Mouse (Mus musculus): ENCODE results near the gene Cdk6.
"Not testable (repeated sequence)": the region's sequence is repeated elsewhere in the genome, so short reads cannot be mapped to it uniquely, and the experiment has no call there.

Gene Cdk6

DNA sequence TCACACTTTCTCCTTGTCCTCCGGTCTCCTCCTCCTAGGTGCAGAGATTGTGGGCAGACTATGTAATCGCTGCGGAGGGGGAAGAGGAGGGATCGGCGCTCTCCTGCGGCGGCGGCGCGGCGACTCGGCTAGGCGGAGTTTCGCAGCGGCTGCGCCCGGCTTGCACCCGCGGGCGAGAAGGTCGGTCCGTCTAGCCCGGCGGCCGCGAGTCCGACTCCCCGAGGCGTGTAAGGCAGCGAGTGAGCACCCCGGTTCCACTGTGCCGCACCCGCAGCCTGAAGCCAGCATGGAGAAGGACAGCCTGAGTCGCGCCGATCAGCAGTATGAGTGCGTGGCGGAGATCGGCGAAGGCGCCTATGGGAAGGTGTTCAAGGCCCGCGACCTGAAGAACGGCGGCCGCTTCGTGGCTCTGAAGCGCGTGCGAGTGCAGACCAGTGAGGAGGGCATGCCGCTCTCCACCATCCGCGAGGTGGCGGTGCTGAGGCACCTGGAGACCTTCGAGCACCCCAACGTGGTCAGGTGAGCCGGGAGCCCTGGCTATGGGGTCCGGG is 2.9 kb downstream of the Cdk6 start:
- DNase-seq (ENCODE audit: low read depth, low spot score), result peak; percentile 61

DNA sequence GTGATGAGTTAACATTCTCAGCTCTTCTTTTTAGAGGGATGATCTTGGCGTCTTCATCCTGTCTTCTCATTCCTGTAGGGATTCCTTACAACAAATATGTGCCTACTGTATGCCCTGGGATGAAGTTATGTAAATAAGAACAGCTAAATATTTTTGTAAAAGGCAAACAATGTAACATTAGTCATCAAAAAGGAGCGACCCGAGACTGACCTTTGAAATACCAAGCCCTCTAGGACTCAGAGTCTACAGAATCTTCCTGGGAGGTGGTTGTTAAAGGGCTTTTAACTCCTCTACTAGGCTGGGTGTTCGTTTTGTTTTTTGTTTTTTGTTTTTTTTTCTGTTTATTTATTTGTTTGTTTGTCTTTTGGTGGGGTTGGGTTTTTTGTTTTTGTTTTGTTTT is 4.3 kb downstream of the Cdk6 start:
- DNase-seq (ENCODE audit: low read depth, low spot score), result not testable (repeated sequence)

DNA sequence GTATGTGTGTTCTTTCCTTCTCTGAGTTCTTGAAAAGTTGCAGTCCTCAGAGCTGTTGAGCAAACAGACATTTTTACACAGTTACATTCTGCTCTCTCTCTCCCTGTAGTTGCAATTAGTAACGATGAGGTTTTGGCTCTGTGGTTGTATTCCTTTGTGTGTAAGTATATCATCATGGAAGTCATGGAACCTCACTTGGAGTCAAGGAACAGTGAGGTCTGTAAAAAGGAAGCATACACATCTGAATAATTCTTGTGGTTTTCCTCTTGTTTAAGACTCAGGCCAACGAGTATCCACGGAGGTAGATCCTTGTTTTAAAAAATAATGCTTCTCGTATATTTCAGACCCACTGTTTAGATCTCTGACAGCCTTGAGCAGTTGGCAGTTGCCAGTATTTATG is 8.1 kb downstream of the Cdk6 start:
- not testable (repeated sequence) for DNase-seq (ENCODE audit: low read depth, low spot score)

DNA sequence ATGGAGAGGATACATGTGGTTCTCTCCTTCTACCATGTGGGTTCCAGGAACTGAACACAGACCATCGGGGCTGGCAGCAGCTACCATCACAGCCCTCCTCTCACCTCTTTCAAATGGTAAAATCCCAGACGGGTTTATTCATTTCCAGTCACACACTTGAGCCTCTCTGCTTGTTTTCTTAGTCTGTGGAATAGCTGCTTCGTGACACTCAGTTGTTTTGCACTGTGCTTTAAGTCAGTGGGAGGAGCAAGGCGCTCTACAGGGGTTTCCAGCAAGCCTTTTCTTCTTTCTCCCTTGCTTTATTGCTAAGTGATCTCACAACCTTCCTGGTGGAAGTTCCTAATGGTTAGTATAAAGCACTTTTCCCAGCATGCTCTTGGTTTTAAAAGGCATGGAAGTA is 10.6 kb downstream of the Cdk6 start:
- DNase-seq (ENCODE audit: low read depth, low spot score), result not testable (repeated sequence)

DNA sequence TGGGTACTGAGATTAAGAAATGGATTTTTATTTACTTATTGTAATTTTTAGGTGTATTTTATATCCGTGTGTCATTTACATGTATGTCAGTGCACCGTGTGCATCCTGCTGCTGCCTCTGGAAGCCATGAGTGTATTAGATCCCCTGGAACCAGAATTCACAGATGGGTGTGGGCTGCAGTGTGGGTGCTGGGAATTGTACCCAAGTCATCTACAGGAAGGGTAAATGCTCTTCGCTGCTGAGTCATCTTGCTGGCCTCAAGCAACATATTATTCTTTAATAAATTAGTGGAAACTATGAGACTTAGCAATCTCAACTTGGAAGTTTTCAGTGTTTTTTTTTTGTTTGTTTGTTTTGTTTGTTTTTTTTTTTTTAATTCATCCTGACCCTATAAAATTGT is 11.0 kb downstream of the Cdk6 start:
- DNase-seq (ENCODE audit: low read depth, low spot score), result no peak

DNA sequence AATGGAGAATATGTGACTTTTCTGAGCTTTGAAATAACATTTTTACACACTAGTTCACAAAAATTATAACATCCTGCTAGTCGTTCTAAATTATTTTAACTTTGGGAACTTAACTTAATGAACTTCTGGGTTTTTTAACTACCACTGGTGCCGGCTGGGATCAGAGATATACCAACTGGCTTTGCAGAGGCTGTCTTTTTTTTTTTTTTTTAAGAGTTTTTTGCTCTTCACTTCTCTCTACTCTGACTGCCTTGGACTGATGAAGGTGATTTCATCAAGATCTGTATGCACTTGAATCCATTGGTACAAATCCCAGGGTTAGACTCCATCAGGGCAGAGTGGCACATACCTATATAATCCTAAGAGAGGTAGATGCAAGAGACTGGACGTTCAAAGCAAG is 11.5 kb downstream of the Cdk6 start:
- no peak for DNase-seq (ENCODE audit: low read depth, low spot score)

DNA sequence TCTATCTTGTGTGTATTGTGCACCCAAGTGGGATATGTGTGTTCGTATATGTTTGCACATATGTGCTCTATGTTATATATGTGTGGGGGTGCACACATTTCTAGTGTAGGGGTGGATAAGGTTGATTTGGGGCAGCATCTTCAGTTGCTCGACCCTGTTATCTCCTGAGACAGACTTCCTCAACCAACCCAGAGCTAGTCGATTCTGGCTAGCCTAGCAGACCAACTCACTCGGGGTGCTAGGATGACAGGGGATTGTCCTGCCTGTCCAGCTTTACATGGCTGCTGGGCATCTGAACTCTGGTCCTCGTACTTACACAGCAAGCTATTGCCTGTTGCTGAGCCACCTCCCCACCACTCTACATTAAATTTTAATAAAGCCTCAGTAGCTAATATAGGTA is 13.0 kb downstream of the Cdk6 start:
- DNase-seq (ENCODE audit: low read depth, low spot score), result no peak

DNA sequence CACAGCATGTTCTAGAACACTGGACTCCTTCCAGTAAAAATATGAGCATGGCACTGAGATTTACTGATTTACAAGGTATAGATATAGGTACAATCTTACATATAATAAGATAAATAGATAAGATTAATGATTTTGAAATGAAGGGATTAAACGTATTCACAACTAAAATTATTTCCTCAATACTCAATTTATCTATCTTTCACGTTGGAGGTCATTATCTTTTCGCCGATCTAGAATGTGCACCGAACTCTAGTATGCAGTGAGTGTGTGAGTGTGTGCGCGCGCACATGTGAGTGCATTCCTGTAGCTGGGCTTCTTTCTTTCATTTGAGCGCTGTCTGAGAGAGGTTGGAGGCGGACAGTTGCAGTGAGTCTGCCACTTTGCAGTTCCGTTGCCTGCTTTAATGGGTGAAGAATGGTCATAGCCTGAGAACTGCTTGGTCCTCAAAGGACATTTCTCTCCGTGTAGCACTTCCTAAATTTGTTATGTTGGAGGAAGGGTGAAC is 13.8 kb downstream of the Cdk6 start:
- DNase-seq (ENCODE audit: low read depth, low spot score), result no peak

DNA sequence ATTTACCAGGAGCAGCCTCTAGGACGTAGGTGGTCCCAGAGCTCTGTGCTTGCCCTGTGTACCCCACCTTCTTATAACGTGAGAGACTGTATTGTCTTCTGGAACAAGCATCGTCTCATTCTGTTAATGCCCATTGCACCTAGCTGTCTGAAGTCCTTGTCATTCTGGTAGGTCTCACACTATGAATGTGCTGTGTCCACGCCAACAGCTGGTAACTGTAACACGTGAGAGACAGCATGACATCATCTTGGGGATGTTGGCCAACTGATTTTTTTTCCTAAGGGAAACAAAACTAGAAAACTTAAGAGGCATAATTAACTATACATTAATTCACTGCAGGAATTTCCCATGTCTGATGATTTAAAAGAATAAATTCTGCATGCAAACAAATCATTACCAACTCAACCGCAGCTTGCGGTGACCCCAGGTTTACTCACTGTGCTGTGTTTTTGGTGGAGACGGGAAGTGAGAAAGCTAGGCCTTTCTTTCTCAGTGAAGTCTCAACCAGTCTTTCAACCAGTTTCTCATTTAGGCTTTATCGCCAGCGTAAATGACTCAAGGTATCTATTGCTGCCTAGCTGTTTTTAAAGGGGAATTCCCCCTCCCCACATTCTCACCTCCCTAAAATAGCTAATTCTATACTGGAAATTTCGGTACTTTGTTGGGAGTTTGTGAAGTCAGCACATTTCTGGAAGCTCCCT is 14.4 kb downstream of the Cdk6 start:
- no peak for DNase-seq (ENCODE audit: low read depth, low spot score)

DNA sequence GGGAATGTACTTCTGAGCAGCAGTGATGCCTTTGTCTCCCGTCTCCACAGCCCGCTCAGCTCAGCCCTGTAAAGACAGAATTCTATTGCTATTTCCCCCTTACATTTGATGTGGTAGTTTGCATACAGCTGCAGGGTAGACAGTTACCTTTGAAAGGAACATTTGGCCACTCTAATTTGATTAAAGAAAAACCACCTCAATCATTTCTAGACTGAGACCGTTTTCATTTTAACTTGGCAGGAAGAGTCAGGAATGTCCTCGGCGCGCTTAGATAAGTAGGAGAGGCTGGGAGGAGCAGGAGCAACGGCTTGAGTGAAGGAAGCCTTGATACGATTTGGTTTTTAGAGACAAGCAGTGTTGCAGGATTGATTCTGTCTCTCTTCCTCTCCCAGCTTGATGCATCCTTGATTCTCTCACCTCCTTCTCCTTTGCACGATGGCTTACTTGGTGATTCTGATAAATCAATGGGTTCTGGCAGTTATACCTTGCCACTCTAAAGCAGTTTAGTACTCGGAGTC is 15.0 kb downstream of the Cdk6 start:
- DNase-seq (ENCODE audit: low read depth, low spot score), result no peak

DNA sequence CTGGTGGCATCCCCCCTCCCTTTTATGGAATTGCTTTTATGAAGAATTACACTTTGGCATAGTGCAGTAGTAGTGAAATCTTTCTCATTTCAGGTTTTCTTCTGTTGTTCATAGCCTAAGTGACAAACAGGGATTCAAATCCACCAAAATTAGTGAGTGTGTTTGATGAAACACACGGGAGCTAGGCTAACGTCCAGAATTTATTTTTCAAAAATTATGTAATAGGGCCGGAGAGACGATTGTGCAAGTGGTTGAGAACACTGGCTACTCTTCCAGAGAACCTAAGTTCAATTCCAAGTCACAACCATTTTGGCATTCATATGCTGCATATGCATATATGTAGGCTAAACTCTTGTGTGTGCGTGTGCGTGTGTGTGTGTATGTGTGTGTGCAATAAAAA is 16.2 kb downstream of the Cdk6 start:
- DNase-seq (ENCODE audit: low read depth, low spot score), result no peak

DNA sequence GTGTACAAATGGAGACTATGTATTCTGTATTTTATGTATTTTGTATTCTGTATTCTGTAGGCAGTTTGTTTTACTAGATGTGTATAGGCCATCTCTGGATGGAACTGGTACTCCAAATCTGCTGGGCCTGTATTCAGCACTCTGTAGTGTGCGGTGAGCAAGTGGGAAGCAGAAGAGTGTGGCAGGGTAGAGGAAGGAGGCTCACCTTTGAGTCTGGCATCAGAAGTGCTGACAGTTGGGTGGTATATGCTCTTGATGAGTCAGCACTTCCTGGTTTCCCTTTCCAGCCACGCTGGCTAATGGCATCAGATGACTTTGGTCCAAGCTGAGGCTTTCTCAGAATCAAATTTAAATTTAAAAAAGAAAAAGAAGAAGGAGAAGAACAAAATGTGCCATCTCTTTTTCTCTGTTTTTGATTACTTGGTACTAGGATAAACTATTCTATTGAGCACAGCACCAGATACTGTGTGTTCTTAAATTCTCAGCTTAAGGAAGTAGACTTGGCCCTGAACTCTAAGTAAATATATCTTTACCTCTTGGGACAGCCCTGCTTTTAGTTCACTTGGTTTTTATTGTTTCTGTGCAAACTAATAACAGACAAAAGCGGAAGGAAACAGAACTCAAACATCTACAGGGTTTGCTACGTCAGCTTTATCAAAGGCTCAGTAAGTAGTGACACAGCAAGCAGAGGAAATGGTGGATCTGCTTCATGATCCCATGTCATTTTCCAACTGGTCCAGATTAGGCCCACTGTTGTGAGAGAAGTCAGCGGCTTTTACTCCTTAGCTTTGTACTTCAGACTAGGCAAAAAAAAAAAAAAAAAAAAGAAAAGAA is 17.6 kb downstream of the Cdk6 start:
- no peak for DNase-seq (ENCODE audit: low read depth, low spot score)

DNA sequence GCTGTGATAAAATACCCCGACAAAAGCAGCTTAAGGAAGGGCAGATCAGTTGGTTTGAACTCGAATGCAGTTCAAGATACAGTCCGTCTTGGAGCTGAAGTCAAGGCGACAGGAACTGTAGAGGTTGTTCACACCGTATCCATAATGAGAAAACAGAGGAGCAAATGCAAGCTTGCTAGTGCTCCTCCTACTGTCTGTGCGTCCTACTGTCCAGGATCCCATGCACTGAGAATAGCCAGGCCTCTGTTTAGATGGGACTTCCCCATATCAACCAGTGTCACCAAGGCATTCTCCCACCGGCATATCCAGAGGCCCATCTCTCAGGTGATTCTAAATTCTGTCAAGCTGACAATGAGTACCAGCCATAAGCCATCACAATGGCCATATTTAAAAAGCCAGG is 18.6 kb downstream of the Cdk6 start:
- DNase-seq (ENCODE audit: low read depth, low spot score), result no peak

DNA sequence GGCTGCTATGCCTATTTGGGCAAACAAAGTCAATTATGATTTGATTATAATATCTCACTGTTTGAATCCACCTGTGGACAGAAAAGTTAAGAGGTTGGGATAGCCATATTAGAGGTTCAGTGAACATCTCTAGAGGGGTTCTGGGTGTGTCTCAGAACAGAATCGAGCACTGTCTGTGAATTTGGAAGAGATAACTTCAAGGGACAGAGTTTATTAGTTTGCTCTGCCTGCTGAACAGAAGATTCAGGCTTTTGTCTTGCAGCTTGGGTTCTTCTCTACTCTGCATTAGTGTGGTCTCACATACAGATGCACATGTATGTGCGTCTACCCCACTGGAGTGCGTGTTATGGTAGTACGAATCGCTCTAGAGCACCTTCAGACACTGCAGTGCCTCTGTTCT is 20.0 kb downstream of the Cdk6 start:
- no peak for DNase-seq (ENCODE audit: low read depth, low spot score)

DNA sequence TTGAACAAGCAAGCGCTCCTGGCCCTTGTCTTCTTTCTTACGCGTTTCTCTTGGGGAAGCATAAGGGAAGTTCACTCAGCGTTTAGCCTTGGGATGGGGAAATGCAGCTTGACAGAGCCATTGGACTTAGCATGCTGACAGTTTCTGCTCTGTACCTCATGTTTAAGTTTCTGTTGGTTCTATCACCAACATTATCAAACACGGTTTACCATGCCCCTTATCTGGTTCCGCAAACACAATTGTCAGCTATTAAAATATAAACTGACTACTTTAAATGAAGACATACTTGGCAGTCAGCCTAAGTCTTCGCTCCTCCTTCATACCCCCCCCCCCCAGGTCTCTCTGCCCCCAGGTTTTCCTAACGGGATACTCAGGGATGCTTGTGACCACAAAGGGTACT is 20.8 kb downstream of the Cdk6 start:
- no peak for DNase-seq (ENCODE audit: low read depth, low spot score)

DNA sequence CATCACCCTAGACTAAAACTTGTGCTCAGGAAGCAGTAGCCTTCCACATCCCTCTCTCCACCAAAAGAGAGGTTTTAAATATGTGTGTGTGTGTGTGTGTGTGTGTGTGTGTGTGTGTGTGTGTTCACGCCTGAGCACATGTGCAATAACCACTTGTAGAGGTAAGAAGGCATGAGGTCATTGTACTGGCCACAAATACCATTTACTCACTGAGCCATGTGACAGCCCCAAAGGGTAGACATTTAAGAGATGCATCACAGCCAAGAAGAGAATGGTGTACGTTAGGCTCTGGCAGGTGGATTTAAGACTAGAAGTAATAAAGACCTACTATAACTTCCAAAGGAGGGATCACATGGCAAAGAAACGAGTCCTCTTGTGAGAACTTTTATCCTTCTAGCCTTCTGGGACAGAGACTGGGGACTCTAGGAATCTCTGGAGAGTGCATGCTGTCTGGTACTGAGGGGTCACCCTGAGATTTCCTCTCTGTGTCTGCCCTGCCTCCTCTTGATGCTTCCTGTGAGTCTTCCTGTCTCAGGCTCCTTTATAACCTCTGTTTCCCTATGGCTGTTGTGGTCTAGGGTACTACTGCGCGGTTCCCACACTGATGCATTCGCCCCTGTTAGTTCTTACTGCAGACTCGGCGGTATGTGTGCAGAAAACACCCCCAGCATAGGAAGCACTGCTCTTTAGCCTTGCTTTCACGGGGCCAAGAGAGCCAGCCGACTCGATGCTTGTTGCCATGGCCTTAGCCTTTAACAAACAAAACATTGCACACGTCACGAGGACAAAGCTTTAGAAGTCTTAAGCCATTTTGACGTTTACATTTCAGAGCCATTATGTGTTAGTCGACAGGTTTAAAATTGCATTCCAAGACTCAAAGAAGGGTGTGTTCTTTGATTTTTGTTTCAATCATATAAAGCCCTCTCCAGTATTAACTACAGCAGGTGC is 22.0 kb downstream of the Cdk6 start:
- DNase-seq (ENCODE audit: low read depth, low spot score), result no peak

DNA sequence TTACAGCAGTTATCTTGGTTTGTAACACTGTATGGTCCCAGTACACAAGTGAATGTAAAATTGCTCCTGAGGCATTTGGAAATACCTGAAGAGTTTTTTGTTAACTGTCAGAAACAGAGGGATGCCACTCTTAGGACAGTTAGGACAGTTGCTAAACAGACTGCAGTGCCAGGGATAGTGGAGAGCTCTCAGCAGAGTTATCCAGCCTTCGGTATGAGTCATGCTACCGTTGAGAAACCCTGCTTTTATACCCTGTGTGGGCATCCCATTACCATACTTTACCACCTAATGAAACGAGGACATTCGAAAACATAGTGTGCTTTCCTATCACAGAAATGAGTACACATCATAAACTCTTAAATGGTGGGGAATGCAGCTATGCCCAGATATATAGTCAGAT is 25.8 kb downstream of the Cdk6 start:
- no peak for DNase-seq (ENCODE audit: low read depth, low spot score)

DNA sequence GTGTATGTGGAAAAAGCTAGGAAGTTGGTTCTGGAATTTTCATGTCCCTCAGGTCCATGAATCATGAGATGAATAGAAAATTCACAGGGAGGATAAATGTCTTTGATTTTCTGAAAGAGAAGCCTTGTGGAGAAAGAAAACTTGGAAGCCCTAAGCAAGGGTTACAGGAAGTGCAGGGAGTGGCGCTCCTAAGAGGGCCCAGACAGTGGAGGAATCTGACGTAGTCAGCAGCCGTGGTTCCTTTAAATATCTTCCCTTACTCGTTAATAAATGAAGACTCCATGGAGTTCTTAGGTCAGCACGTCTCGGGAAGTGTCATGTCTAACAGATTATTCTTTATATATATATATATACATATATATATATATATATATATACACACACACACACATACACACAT is 28.0 kb downstream of the Cdk6 start:
- no peak for DNase-seq (ENCODE audit: low read depth, low spot score)

DNA sequence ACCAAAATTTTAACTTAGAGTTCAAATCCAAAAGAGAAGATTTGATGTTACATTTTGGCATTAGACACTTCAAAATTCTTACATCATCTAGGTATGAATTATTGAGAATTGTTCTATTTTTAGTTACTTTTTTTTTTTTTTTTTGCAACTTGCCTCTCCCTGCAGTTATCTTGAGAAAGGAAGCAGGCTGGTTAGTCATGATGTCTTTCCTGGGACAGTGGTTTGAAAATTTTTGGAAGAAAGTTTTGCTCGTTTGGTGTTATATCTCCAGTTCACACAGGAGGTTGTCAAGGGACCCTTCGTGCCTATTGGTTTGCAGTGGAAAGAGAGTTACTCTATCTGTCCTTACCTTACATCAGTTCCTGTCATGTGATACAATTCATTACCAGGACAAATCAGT is 29.9 kb downstream of the Cdk6 start:
- no peak for DNase-seq (ENCODE audit: low read depth, low spot score)

DNA sequence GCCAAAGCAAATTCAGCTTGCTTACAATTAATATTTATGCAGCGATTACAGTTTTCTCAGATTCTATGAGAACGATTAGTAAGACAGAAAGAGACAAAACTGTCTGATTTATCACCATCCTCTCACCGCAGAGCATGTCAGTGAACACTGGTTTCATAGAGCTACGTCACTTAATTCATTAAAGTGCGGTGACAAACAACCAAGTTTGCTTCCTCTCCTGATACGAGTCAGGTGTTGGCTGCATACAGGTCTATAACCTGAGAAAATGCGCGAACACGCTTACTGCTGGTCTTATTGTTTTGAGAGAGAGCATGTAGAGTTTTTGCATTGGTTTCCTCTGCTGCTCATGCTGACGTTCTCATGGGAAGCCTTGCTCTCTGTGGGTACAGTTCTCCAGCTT is 31.9 kb downstream of the Cdk6 start:
- no peak for DNase-seq (ENCODE audit: low read depth, low spot score)

DNA sequence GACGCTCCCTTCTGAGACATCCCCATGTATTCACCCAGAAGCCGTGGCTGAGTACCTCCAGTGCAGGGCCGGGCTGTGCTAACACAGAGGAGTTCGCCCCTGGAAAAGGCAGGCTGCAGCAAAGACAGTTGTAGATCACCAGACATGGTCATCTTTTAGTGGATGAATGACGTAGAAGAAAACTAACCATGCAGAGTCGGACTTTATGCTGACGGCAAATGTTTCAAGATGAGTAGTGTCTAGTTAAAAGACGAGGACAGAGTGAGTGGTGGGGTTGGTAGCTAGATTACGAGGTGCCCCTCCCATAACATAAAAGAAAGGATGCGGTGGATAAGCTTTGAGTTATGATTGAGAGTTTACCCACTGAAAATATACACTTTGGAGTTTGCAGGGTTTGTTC is 33.5 kb downstream of the Cdk6 start:
- no peak for DNase-seq (ENCODE audit: low read depth, low spot score)

Data from WW6 (cell line).